Mouse (Mus musculus) embryonic facial prominence, embryonic 10.5 days (tissue): ENCODE results near the gene Adpgk. TPM values are rescaled to one million over a fixed set of nuclear protein-coding genes. Genes with fewer than 3 reads are reported as not detected.
"Not testable (repeated sequence)": the region's sequence is repeated elsewhere in the genome, so short reads cannot be mapped to it uniquely, and the experiment has no call there.

Experiments
- DNase-seq: peaks from one replicate; pipeline ENCODE4 v3.0.0-alpha.2; 2017; ENCODE audit warnings: low spot score
- H3K27ac ChIP-seq: fragments of 300-500 bp; sonication (generic); replicated peaks from 2 replicates; pipeline ENCODE4 v1.5.1; 2016; ENCODE audit warnings: mild to moderate bottlenecking
- H3K27me3 ChIP-seq: fragments of 300-500 bp; sonication (generic); replicated peaks from 2 replicates; pipeline ENCODE4 v1.6.1; 2016; ENCODE audit warnings: low read depth, mild to moderate bottlenecking; ENCODE audit not compliant: poor library complexity, severe bottlenecking
- H3K36me3 ChIP-seq: fragments of 300-500 bp; sonication (generic); replicated peaks from 2 replicates; pipeline ENCODE4 v1.6.1; 2016; ENCODE audit warnings: mild to moderate bottlenecking, moderate library complexity
- H3K4me1 ChIP-seq: fragments of 300-500 bp; sonication (generic); 2 replicates; pipeline ENCODE4 v1.6.1; 2016
- H3K4me3 ChIP-seq: fragments of 300-500 bp; sonication (generic); 2 replicates; pipeline ENCODE4 v1.5.1; 2016; ENCODE audit warnings: mild to moderate bottlenecking, moderate library complexity
- H3K9me3 ChIP-seq: fragments of 300-500 bp; sonication (generic); 2 replicates; pipeline ENCODE4 v1.6.1; 2016; ENCODE audit warnings: mild to moderate bottlenecking
- WGBS: fragments of 180-500 bp; shearing (Covaris S2); methylation state at CpG from one replicate; pipeline ENCODE4 v1.1.7; 2016; 5-methylcytosine and 5-hydroxymethylcytosine counted together
- polyA plus RNA-seq: library from polyadenylated mRNA; unstranded; fragments of >200 nt; fragmentation: Nextera tagmentation; extraction: Ambion mirVana; gene quantifications from 2 replicates; pipeline ENCODE4 v1.2.1, GENCODE M21; 2016

The Adpgk gene
- polyA plus RNA-seq, 1 experiment from 2014 or later = 46.5 TPM

DNA sequence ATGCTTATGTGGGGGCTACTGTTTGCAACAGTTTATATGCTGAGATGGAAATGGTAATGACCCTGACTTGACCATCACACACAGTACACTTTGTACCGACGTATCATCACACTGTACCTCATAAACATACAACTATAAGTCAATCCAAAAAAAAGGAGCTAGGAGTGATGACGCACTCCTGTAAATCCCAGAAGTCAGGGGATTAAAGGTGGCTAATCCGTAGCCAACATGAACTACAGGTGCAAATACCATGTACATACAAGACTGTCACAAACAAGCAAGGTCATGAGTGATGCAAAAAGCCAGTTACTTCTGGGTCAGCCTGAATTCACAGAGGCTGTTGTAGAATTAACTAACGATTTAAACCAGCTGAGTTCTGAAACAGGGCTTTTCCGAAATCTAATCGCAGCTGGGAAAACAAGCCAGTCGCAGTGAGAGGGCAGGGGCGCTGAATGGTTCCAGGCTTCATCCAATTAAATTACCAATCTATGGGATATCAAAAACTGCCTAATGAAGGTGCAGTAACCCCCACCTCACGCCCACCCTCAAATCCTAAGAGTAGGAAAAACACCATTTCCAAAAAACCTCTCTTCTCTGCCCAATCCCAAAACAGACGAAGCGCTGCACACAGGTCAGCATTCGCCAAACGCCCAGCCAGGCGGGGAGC, 61.4 kb downstream of the Adpgk start:
- Histone ChIP-seq H3K27ac (peak overlapping the region; percentile 89), H3K36me3 (no peaks in the 10 kb centered on the region), H3K4me1 (peaks cover 19% of the 10 kb centered on the region), H3K27me3 (no peaks in the 10 kb centered on the region), H3K9me3 (no peaks in the 10 kb centered on the region), H3K4me3 (peak overlapping the region; percentile 73)
- 10% methylated on average over 15 of the region's 15 CpGs for WGBS
- DNase-seq = no peak

DNA sequence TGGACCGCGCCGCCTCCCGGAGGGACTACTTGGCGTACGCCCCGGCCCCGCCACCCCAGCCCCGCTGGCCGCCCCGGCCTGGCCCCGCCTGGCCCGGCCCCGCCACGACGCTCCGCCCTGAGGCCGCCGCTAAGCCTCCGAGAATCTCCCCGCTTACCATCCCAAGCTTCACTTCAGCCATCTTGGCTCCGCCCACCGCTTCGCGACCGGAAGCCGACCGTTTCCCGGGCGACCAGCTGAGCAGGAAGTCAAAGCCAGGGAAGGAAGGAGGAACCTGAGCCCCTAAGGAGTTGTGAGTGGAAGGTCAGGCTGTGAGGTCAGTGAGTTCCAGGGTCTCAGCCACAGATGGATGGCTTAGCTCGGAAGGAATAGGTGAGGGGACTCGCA, 61.9 kb downstream of the Adpgk start, which contains the start of gene Bbs4:
TSS of gene Bbs4 (minus strand) at position 256 of the 387 bp plus-strand sequence.
- no peaks in the 10 kb centered on the region for H3K27me3 ChIP-seq
- peak within 1 kb of the TSS; percentile 73 for H3K4me3 ChIP-seq
- peak; percentile 94 for DNase-seq
- H3K4me1 ChIP-seq = peaks cover 19% of the 10 kb centered on the region
- no peaks in the 10 kb centered on the region for H3K9me3 ChIP-seq
- H3K36me3 ChIP-seq = no peaks in the 10 kb centered on the region
- WGBS = under 1% methylated on average over 32 of the region's 32 CpGs
- peak within 1 kb of the TSS; percentile 89 for H3K27ac ChIP-seq

DNA sequence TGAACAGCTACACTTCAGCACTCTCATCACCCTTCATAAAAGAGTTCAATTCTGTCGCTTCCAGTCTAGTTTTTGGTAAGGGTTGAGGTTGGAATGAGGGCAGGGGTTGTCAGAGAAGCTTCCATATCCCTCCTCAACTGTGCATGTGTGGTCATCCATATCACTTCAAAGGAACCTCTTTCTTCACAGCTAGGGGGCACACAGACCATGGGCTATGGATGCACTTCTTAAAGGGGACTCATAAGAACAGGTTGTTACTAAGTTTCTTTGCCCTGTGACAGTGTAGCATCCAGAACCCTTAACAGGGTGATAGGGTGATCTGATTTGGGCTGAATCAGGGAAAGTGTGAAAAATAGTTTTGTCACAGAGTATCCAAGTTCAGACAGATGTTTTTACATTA, 66.7 kb downstream of the Adpgk start:
- not testable (repeated sequence) for H3K36me3 ChIP-seq, H3K27me3 ChIP-seq, H3K9me3 ChIP-seq, H3K4me1 ChIP-seq, DNase-seq, H3K27ac ChIP-seq, H3K4me3 ChIP-seq
- 56% methylated on average over 1 of the region's 1 CpGs for WGBS

DNA sequence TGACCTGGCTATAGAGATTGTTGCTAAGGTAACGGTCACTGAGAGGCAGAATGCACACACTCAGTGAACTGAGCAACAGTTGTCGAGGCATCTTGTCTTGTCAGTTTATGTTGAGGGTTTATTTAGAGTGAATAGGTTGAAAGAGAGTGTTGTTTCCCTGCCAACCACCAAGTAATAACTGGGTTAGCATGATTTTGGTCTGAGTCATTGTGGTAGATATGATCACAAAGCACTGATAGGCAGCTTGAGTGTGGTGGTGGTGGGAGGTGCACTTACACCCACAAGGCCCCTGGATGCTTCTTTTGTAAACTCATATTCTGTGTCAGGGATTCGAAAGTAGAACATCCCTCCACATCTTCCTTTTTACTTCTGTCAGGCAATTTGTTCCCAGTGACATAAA, 69.1 kb downstream of the Adpgk start:
- 66% methylated on average over 3 of the region's 3 CpGs for WGBS
- not testable (repeated sequence) for H3K4me3 ChIP-seq, H3K27me3 ChIP-seq, H3K9me3 ChIP-seq, H3K27ac ChIP-seq, DNase-seq, H3K4me1 ChIP-seq, H3K36me3 ChIP-seq

DNA sequence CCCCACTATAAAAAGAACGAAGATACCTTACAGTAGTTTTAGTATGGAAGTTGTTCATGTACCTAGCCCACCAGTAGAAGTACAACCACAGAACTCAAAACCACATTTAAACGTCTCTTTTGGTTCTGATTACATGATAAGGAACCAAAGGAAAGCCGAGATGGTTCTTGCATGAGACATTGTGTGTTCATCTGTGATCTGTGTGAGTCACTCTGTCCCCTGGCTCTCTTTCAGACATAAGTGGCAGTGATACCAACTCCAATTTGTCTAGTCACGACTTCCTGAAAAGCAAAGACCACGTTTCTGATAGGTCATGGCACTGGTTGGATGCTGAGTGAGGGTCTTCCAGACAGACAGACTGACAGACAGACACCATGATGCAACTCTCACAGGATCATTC, 77.9 kb downstream of the Adpgk start:
- WGBS = 82% methylated on average over 5 of the region's 5 CpGs
- Histone ChIP-seq H3K4me3 (no peak overlapping the region), H3K27me3 (no peaks in the 10 kb centered on the region), H3K27ac (no peak overlapping the region), H3K36me3 (no peaks in the 10 kb centered on the region), H3K9me3 (peaks cover 15% of the 10 kb centered on the region; the same call in 1 of the 2 replicates), H3K4me1 (no peaks in the 10 kb centered on the region)
- DNase-seq = no peak

- Histone ChIP-seq H3K4me3 (no peak overlapping the region), H3K4me1 (no peaks in the 10 kb centered on the region), H3K36me3 (no peaks in the 10 kb centered on the region), H3K27me3 (no peaks in the 10 kb centered on the region), H3K9me3 (peaks cover 15% of the 10 kb centered on the region; the same call in 1 of the 2 replicates), H3K27ac (no peak overlapping the region)
- WGBS = 91% methylated on average over 9 of the region's 9 CpGs
- no peak for DNase-seq
These were observed 78.3 kb downstream of the Adpgk start for GRCm38 (mm10) chr9:59369646-59370045.

Other genes with a start within 250 kb of the Adpgk start
- 18.0 and 19.3 TPM in 2 replicates for gene Bbs4, start 62.0 kb downstream of the Adpgk start, polyA plus RNA-seq
- gene Arih1, start 195.1 kb downstream of the Adpgk start, polyA plus RNA-seq = 18.7 and 19.5 TPM in 2 replicates
- 42.5 and 43.2 TPM in 2 replicates for gene Hexa, start 248.0 kb downstream of the Adpgk start, polyA plus RNA-seq
- not detected in 2 replicates for gene Tmem202, start 248.3 kb downstream of the Adpgk start, polyA plus RNA-seq